Mouse (Mus musculus) lung, postnatal 4 days (tissue): ENCODE data around the gene Defb5.
"Not testable (repeated sequence)": the region's sequence is repeated elsewhere in the genome, so short reads cannot be mapped to it uniquely, and the experiment has no call there.

ENCODE experiments used
- DNase-seq, 2 experiments: peaks; one replicate each; pipeline ENCODE4 v3.0.0; 2021

Gene Defb5

GRCm38 (mm10) chr8:19247280-19247679 is at the start of gene Defb5:
Defb5 (plus strand) TSS chr8:19247580.
- no peak for DNase-seq

DNA sequence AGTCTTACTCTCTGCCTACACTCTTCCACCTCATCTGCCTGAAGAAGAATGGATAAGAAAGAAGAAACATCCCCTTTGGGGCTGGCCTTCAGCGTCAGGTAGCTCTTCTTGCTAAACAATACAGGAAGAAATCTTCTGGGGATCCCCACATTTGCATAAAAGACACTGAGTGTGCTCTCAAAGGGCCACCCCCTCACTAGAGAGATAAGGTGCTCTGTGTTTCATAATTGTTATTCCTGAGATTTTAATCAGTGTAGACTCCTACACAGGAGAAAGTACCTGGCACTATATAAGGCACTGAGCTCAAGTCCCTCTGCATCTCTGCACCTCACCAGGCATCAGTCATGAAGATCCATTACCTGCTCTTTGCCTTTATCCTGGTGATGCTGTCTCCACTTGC is 22.2 kb upstream of the Defb5 start, which contains the start of gene Defb6:
Gene Defb6, plus strand, starts transcription at position 318 of the 400 bp plus-strand sequence.
- DNase-seq: no peak

GRCm38 (mm10) chr8:19238101-19238500 is 9.3 kb upstream of the Defb5 start:
- no peak for DNase-seq

GRCm38 (mm10) chr8:19239616-19240015 is 7.8 kb upstream of the Defb5 start, which contains the start of gene Defb46:
Defb46 (plus strand) TSS chr8:19239916.
- no peak for DNase-seq

- no peak for DNase-seq
Measured at GRCm38 (mm10) chr8:19258136-19258535, 10.8 kb downstream of the Defb5 start.

- no peak for DNase-seq
Measured at GRCm38 (mm10) chr8:19259667-19260066, 12.3 kb downstream of the Defb5 start.

- DNase-seq: not testable (repeated sequence)
Measured at GRCm38 (mm10) chr8:19293060-19293459, 45.7 kb downstream of the Defb5 start, which contains the start of gene Defb3. Defb3 (plus strand) TSS chr8:19293360.

DNA sequence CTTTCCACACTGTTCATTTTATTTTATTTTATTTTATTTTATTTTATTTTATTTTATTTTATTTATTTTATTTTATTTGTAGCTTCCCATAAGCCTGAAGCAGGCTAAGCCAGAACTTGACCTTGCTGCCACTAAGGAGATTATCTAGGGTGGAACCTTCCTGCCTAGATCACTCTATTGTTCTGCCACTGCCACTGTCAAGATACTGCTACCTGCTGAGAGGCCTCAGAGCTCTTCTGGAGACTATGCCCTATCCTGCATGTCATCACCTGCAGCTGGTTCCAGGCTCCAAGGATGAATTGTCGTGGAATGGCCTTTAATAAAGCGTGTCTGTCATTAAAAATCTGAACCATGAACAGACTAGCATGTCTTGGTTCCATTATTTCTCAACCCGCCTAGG is 51.0 kb downstream of the Defb5 start:
- DNase-seq: not testable (repeated sequence)
